In genomic region chr9:122310613-122311049, GRCm38 (mm10) we compare ENCODE assay signal across 8 mouse cellular contexts. TPM values are rescaled to one million over a fixed set of nuclear protein-coding genes. Genes with fewer than 3 reads are reported as not detected.
DNase-seq lines count a peak whose midpoint lies in the region; ATAC-seq and TF ChIP-seq lines count a peak whose summit lies in the region.

No protein-coding gene starts in this region.

- no peaks in the 10 kb centered on the region for H3K9me3 ChIP-seq in ES-Bruce4 (replicated peaks; ENCODE audit: control insufficient read depth, insufficient read depth, low read length, poor library complexity, severe bottlenecking)
- no peaks in the 10 kb centered on the region for H3K9me3 ChIP-seq in forebrain, embryonic 12.5 days
- no peaks in the 10 kb centered on the region for H3K9me3 ChIP-seq in heart, postnatal 0 days (replicated peaks; ENCODE audit: control insufficient read depth, low read length)
- no peaks in the 10 kb centered on the region for H3K9me3 ChIP-seq in liver, embryonic 15.5 days (replicated peaks)
- no peaks in the 10 kb centered on the region for H3K9me3 ChIP-seq in neural tube, embryonic 11.5 days (ENCODE audit: control insufficient read depth, low read length)
- H3K9me3 ChIP-seq in stomach, embryonic 16.5 days (replicated peaks; ENCODE audit: control insufficient read depth, low read length), result no peaks in the 10 kb centered on the region

- peak overlapping the region; percentile 55 for H3K4me2 ChIP-seq in forebrain, embryonic 12.5 days
- H3K4me2 ChIP-seq in heart, postnatal 0 days (ENCODE audit: low read depth, low read length), result peak overlapping the region; percentile 74
- peak overlapping the region; percentile 72 for H3K4me2 ChIP-seq in liver, embryonic 15.5 days
- peak overlapping the region; percentile 33 for H3K4me2 ChIP-seq in neural tube, embryonic 11.5 days (ENCODE audit: low read depth)
- H3K4me2 ChIP-seq in stomach, embryonic 16.5 days (ENCODE audit: low read depth, low read length), result peak overlapping the region; percentile 63

- WGBS in forebrain, embryonic 12.5 days, result 5% methylated on average over 17 of the region's 19 CpGs
- WGBS in heart, postnatal 0 days, result under 1% methylated on average over 17 of the region's 19 CpGs
- 11% methylated on average over 18 of the region's 19 CpGs for WGBS in liver, embryonic 15.5 days (ENCODE audit: insufficient replicate concordance)
- WGBS in neural tube, embryonic 11.5 days, result 13% methylated on average over 18 of the region's 19 CpGs
- WGBS in stomach, embryonic 16.5 days, result 2% methylated on average over 18 of the region's 19 CpGs

- TF ChIP-seq CTCF in ES-Bruce4 (IDR thresholded peaks at IDR 0.05; ENCODE audit: low read depth, low read length), result peak; percentile 95
- peak; percentile 95 for TF ChIP-seq CTCF in heart, postnatal 0 days (IDR thresholded peaks at IDR 0.05; ENCODE audit: low read depth)

- TF ChIP-seq POLR2A in ES-Bruce4 (IDR thresholded peaks at IDR 0.05; ENCODE audit: insufficient read depth, low read length), result no peak

- H3K4me1 ChIP-seq in ES-Bruce4 (ENCODE audit: control insufficient read depth, insufficient read depth, low read length), result peaks cover 2% of the 10 kb centered on the region
- peaks cover 9% of the 10 kb centered on the region for H3K4me1 ChIP-seq in forebrain, embryonic 12.5 days
- 0 out of 2 replicates have a peak, but pooled peaks cover 3% of the 10 kb centered on the region for H3K4me1 ChIP-seq in heart, postnatal 0 days (ENCODE audit: control insufficient read depth, insufficient read depth)
- peaks cover 33% of the 10 kb centered on the region for H3K4me1 ChIP-seq in liver, embryonic 15.5 days (replicated peaks)
- no peaks in the 10 kb centered on the region for H3K4me1 ChIP-seq in neural tube, embryonic 11.5 days (ENCODE audit: control insufficient read depth, insufficient read depth, low read length)
- H3K4me1 ChIP-seq in stomach, embryonic 16.5 days (ENCODE audit: control insufficient read depth, insufficient read depth, low read length), result peaks cover 9% of the 10 kb centered on the region; the same call in 1 of the 2 replicates

- no peak overlapping the region for H3K9ac ChIP-seq in ES-Bruce4 (ENCODE audit: low read depth, poor library complexity, severe bottlenecking)
- H3K9ac ChIP-seq in forebrain, embryonic 12.5 days, result peak overlapping the region; percentile 55
- H3K9ac ChIP-seq in heart, postnatal 0 days (replicated peaks; ENCODE audit: low read depth, low read length), result peak overlapping the region; percentile 59; the same call in 1 of the 2 replicates
- peak overlapping the region; percentile 47; the same call in 1 of the 2 replicates for H3K9ac ChIP-seq in liver, embryonic 15.5 days
- H3K9ac ChIP-seq in neural tube, embryonic 11.5 days (ENCODE audit: low read length), result peak overlapping the region; percentile 63; the same call in 1 of the 2 replicates
- H3K9ac ChIP-seq in stomach, embryonic 16.5 days (ENCODE audit: low read length), result peak overlapping the region; percentile 76

- TF ChIP-seq EP300 in ES-Bruce4 (IDR thresholded peaks at IDR 0.05; ENCODE audit: insufficient read depth, low read depth, low read length), result no peak; the same call in 1 of the 2 replicates
- no peak for TF ChIP-seq EP300 in heart, postnatal 0 days (IDR thresholded peaks at IDR 0.05; ENCODE audit: low read depth)

- H3K27me3 ChIP-seq in ES-Bruce4 (ENCODE audit: control insufficient read depth, insufficient read depth, low read length, poor library complexity, severe bottlenecking), result no peaks in the 10 kb centered on the region
- H3K27me3 ChIP-seq in forebrain, embryonic 12.5 days, result peaks cover 11% of the 10 kb centered on the region; the same call in 1 of the 2 replicates
- no peaks in the 10 kb centered on the region for H3K27me3 ChIP-seq in heart, postnatal 0 days (ENCODE audit: control insufficient read depth, insufficient read depth, low read length)
- 0 out of 2 replicates have a peak, but pooled peaks cover 11% of the 10 kb centered on the region for H3K27me3 ChIP-seq in liver, embryonic 15.5 days
- no peaks in the 10 kb centered on the region for H3K27me3 ChIP-seq in neural tube, embryonic 11.5 days (ENCODE audit: control insufficient read depth, insufficient read depth, low read length)
- no peaks in the 10 kb centered on the region for H3K27me3 ChIP-seq in stomach, embryonic 16.5 days (ENCODE audit: control insufficient read depth, insufficient read depth, low read length)

- peak; percentile 80 for DNase-seq in c-Kit-positive CD71-positive TER-119-positive erythroid progenitor cells, embryonic 14.5 days (ENCODE audit: low spot score)
- DNase-seq in heart, postnatal 0 days (ENCODE audit: low spot score), result peak; percentile 88
- peak; percentile 82 to 91 for DNase-seq in kidney, postnatal 36 days
- DNase-seq in neural tube, embryonic 11.5 days (ENCODE audit: low spot score), result peak; percentile 90

- ATAC-seq in forebrain, embryonic 12.5 days (ENCODE audit: low FRiP score), result peak; percentile 93
- peak; percentile 89 for ATAC-seq in heart, postnatal 0 days (ENCODE audit: insufficient read depth, low read depth)
- ATAC-seq in liver, embryonic 15.5 days (ENCODE audit: insufficient read depth), result peak; percentile 60
- peak; percentile 93 for ATAC-seq in neural tube, embryonic 11.5 days (ENCODE audit: insufficient read depth, low FRiP score, low TSS enrichment)
- ATAC-seq in stomach, embryonic 16.5 days (ENCODE audit: insufficient read depth, low FRiP score), result peak; percentile 86

- no peaks in the 10 kb centered on the region for H3K36me3 ChIP-seq in ES-Bruce4 (ENCODE audit: control insufficient read depth, insufficient read depth, low read length, poor library complexity, severe bottlenecking)
- H3K36me3 ChIP-seq in forebrain, embryonic 12.5 days (replicated peaks), result no peaks in the 10 kb centered on the region
- H3K36me3 ChIP-seq in heart, postnatal 0 days (replicated peaks; ENCODE audit: control insufficient read depth, insufficient read depth, low read length), result no peaks in the 10 kb centered on the region
- H3K36me3 ChIP-seq in liver, embryonic 15.5 days (replicated peaks), result no peaks in the 10 kb centered on the region
- no peaks in the 10 kb centered on the region for H3K36me3 ChIP-seq in neural tube, embryonic 11.5 days (ENCODE audit: control insufficient read depth, insufficient read depth, low read length)
- no peaks in the 10 kb centered on the region for H3K36me3 ChIP-seq in stomach, embryonic 16.5 days (ENCODE audit: control insufficient read depth, insufficient read depth, low read length)

- no peak overlapping the region for H3K27ac ChIP-seq in ES-Bruce4 (ENCODE audit: insufficient read depth, low read length)
- 0 out of 2 replicates have a peak overlapping the region, but pooled peaks have one; percentile 36 for H3K27ac ChIP-seq in forebrain, embryonic 12.5 days
- H3K27ac ChIP-seq in heart, postnatal 0 days (ENCODE audit: low read depth), result peak overlapping the region; percentile 70
- H3K27ac ChIP-seq in liver, embryonic 15.5 days (replicated peaks), result 0 out of 2 replicates have a peak overlapping the region, but pooled peaks have one; percentile 31
- H3K27ac ChIP-seq in neural tube, embryonic 11.5 days (ENCODE audit: low read depth, low read length), result no peak overlapping the region
- peak overlapping the region; percentile 78 for H3K27ac ChIP-seq in stomach, embryonic 16.5 days (ENCODE audit: low read length)

- H3K4me3 ChIP-seq in ES-Bruce4 (ENCODE audit: low read depth, low read length), result no peak overlapping the region
- peak overlapping the region; percentile 41 for H3K4me3 ChIP-seq in forebrain, embryonic 12.5 days (replicated peaks)
- H3K4me3 ChIP-seq in heart, postnatal 0 days (ENCODE audit: low read depth, low read length), result peak overlapping the region; percentile 60
- peak overlapping the region; percentile 59 for H3K4me3 ChIP-seq in liver, embryonic 15.5 days (replicated peaks)
- H3K4me3 ChIP-seq in neural tube, embryonic 11.5 days (ENCODE audit: low read depth, low read length), result peak overlapping the region; percentile 15
- H3K4me3 ChIP-seq in stomach, embryonic 16.5 days (replicated peaks; ENCODE audit: low read length), result peak overlapping the region; percentile 53

RNA-seq across cellular contexts. Expression of gene Ano10, which starts 16.4 kb away (rescaled TPM):
- 19.4 and 19.6 TPM in 2 replicates for polyA plus RNA-seq in ES-Bruce4 (2011; ENCODE audit: insufficient read depth, insufficient read length, low read depth, missing spikeins)
- 36.4 and 37.0 TPM in 2 replicates for polyA plus RNA-seq in forebrain, embryonic 12.5 days (2016; fragmentation: Nextera tagmentation; extraction: Ambion mirVana)
- 24.1 and 25.5 TPM in 2 replicates for total RNA-seq in heart, postnatal 0 days (2014; rRNA removed; ENCODE audit: low replicate concordance)
- polyA plus RNA-seq in heart, postnatal 0 days (2015; fragmentation: Nextera tagmentation; extraction: Ambion mirVana), result 21.0 and 21.3 TPM in 2 replicates
- 13.7 and 16.5 TPM in 2 replicates for polyA plus RNA-seq in liver, embryonic 15.5 days (2015; fragmentation: Nextera tagmentation; extraction: Ambion mirVana)
- polyA plus RNA-seq in neural tube, embryonic 11.5 days (2014; fragmentation: Nextera tagmentation; extraction: Ambion mirVana), result 52.7 and 55.4 TPM in 2 replicates
- 38.6 and 45.0 TPM in 2 replicates for polyA plus RNA-seq in stomach, embryonic 16.5 days (2015; fragmentation: Nextera tagmentation; extraction: Ambion mirVana)

RNA-seq across cellular contexts. Expression of gene Abhd5, which starts 40.8 kb away (rescaled TPM):
- polyA plus RNA-seq in ES-Bruce4 (2011; ENCODE audit: insufficient read depth, insufficient read length, low read depth, missing spikeins), result 28.4 and 30.5 TPM in 2 replicates
- polyA plus RNA-seq in forebrain, embryonic 12.5 days (2016; fragmentation: Nextera tagmentation; extraction: Ambion mirVana), result 17.6 and 18.5 TPM in 2 replicates
- total RNA-seq in heart, postnatal 0 days (2014; rRNA removed; ENCODE audit: low replicate concordance), result 20.2 and 53.3 TPM in 2 replicates
- polyA plus RNA-seq in heart, postnatal 0 days (2015; fragmentation: Nextera tagmentation; extraction: Ambion mirVana), result 28.2 and 28.6 TPM in 2 replicates
- 24.6 and 27.0 TPM in 2 replicates for polyA plus RNA-seq in liver, embryonic 15.5 days (2015; fragmentation: Nextera tagmentation; extraction: Ambion mirVana)
- polyA plus RNA-seq in neural tube, embryonic 11.5 days (2014; fragmentation: Nextera tagmentation; extraction: Ambion mirVana), result 19.8 and 24.1 TPM in 2 replicates
- 27.8 and 31.8 TPM in 2 replicates for polyA plus RNA-seq in stomach, embryonic 16.5 days (2015; fragmentation: Nextera tagmentation; extraction: Ambion mirVana)

Comparison
In these comparisons a context has a peak if more than half of its experiments do, and no peak if none do; other contexts are left out.
1. H3K27ac ChIP-seq: peak in forebrain, embryonic 12.5 days (single experiment), heart, postnatal 0 days (single experiment), liver, embryonic 15.5 days (single experiment) and stomach, embryonic 16.5 days (single experiment); none in ES-Bruce4 (single experiment) and neural tube, embryonic 11.5 days (single experiment).
2. Peak in every context shown above with its lines, with median percentiles within 50 percentile points of each other: DNase-seq, ATAC-seq and H3K4me2 ChIP-seq.